Mouse (Mus musculus): ENCODE data around the gene Ptf1a.

The Ptf1a gene

GRCm38 (mm10) chr2:19455228-19455627, 9.8 kb downstream of the Ptf1a start:
- DNase-seq = no peak

- peak; percentile 72 to 84 for DNase-seq
Measured at GRCm38 (mm10) chr2:19455857-19456482, 10.5 kb downstream of the Ptf1a start.

GRCm38 (mm10) chr2:19458785-19459184, 13.3 kb downstream of the Ptf1a start:
- DNase-seq = no peak

GRCm38 (mm10) chr2:19461940-19462339, 16.5 kb downstream of the Ptf1a start:
- no peak for DNase-seq

- no peak for DNase-seq
Measured at GRCm38 (mm10) chr2:19490262-19490661, 44.8 kb downstream of the Ptf1a start.

Measured in cerebellum, postnatal 10 days (tissue).